In the genomic region with DNA sequence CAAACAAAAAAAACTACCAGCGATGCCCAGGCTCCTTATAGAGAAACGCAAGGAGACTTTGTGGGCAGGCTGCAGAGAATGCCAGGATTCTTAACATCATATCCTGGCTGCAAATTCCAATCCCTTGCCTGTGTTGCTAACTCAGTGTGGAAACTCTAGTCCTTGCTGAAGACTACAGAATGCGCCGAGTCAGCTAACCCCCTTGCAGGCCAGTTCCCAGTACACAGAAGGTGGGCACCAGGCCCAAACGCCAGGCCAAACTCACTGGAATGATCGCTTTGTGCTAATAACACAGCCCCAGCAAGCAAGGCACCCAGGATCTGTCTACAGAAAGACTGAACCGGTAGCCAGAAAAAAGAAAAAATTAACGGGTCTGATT, we compare ENCODE assay signal across 8 mouse cellular contexts. TPM values are rescaled to one million over a fixed set of nuclear protein-coding genes. Genes with fewer than 3 reads are reported as not detected.
DNase-seq lines count a peak whose midpoint lies in the region; ATAC-seq and TF ChIP-seq lines count a peak whose summit lies in the region.

No protein-coding gene starts in this region.

- H3K36me3 ChIP-seq in forebrain, embryonic 13.5 days (ENCODE audit: poor library complexity, severe bottlenecking): peaks cover 15% of the 10 kb centered on the region
- peaks cover 34% of the 10 kb centered on the region for H3K36me3 ChIP-seq in forebrain, embryonic 10.5 days (replicated peaks)
- H3K36me3 ChIP-seq in heart, adult 2 months (ENCODE audit: control insufficient read depth, insufficient read depth, low read length): no peaks in the 10 kb centered on the region; the same call in 1 of the 2 replicates
- H3K36me3 ChIP-seq in macrophage (ENCODE audit: inconsistent target): peaks cover 13% of the 10 kb centered on the region; the same call in 1 of the 2 replicates

- DNase-seq in forebrain, embryonic 10.5 days (ENCODE audit: extremely low spot score, low spot score): no peak
- peak; percentile 81 to 87 for DNase-seq in cerebellum, postnatal 25 days
- DNase-seq in heart, adult 2 months: peak; percentile 63 to 71
- peak in 1 of 2 experiments; percentile 26 for DNase-seq in layer of hippocampus, adult 2 months (ENCODE audit: low spot score in 2 of 2)
- peak; percentile 36 for DNase-seq in yolk sac, embryonic 10.5 days (ENCODE audit: low spot score)

- intact Hi-C loops in heart, adult 2 months (cut with DNase I): loop anchor here (10.0 kb wide), 2 partner anchors 1391 to 1911 kb away; partner anchors contain the start of genes Nhlrc3 and Proser1

- 61% methylated on average over 8 of the region's 8 CpGs for WGBS in forebrain, embryonic 13.5 days
- 77% methylated on average over 8 of the region's 8 CpGs for WGBS in forebrain, embryonic 10.5 days
- WGBS in heart, adult 2 months: 16% methylated on average over 8 of the region's 8 CpGs
- WGBS in macrophage (ENCODE audit: missing documents): 18% methylated on average over 8 of the region's 8 CpGs

- H3K27ac ChIP-seq in forebrain, embryonic 13.5 days: no peak overlapping the region
- no peak overlapping the region for H3K27ac ChIP-seq in forebrain, embryonic 10.5 days
- peak overlapping the region; percentile 56 for H3K27ac ChIP-seq in heart, adult 2 months
- peak overlapping the region; percentile 78 for H3K27ac ChIP-seq in layer of hippocampus, adult 2 months
- peak overlapping the region; percentile 58 for H3K27ac ChIP-seq in macrophage

- peaks cover 3% of the 10 kb centered on the region for H3K79me2 ChIP-seq in heart, adult 2 months (replicated peaks; ENCODE audit: control insufficient read depth, insufficient read depth, low read length)
- peaks cover 87% of the 10 kb centered on the region for H3K79me2 ChIP-seq in macrophage (ENCODE audit: inconsistent target)

- peaks cover 51% of the 10 kb centered on the region for H3K4me1 ChIP-seq in forebrain, embryonic 13.5 days
- peaks cover 47% of the 10 kb centered on the region for H3K4me1 ChIP-seq in forebrain, embryonic 10.5 days
- H3K4me1 ChIP-seq in heart, adult 2 months (ENCODE audit: control insufficient read depth, insufficient read depth, low read length): peaks cover 19% of the 10 kb centered on the region

- H3K4me2 ChIP-seq in forebrain, embryonic 13.5 days: no peak overlapping the region

- peak; percentile 42 for ATAC-seq in forebrain, embryonic 13.5 days
- ATAC-seq in CD4-positive, CD25-positive, alpha-beta regulatory T cell, adult 4 months: peak; percentile 9

- H3K9me3 ChIP-seq in forebrain, embryonic 13.5 days (replicated peaks): no peaks in the 10 kb centered on the region
- no peaks in the 10 kb centered on the region for H3K9me3 ChIP-seq in forebrain, embryonic 10.5 days

- no peaks in the 10 kb centered on the region for H3K27me3 ChIP-seq in forebrain, embryonic 13.5 days
- H3K27me3 ChIP-seq in forebrain, embryonic 10.5 days (ENCODE audit: poor library complexity, severe bottlenecking): no peaks in the 10 kb centered on the region
- H3K27me3 ChIP-seq in heart, adult 2 months (ENCODE audit: control insufficient read depth, insufficient read depth, low read length): no peaks in the 10 kb centered on the region

- no peak overlapping the region for H3K4me3 ChIP-seq in forebrain, embryonic 13.5 days
- H3K4me3 ChIP-seq in forebrain, embryonic 10.5 days: no peak overlapping the region
- H3K4me3 ChIP-seq in heart, adult 2 months: peak overlapping the region; percentile 19
- peak overlapping the region; percentile 36 for H3K4me3 ChIP-seq in layer of hippocampus, adult 2 months
- peak overlapping the region; percentile 40 for H3K4me3 ChIP-seq in macrophage (ENCODE audit: inconsistent target)

- no peak for TF ChIP-seq POLR2A in heart, adult 2 months (IDR thresholded peaks at IDR 0.05; ENCODE audit: insufficient read depth, low read depth, low read length)

- no peak for TF ChIP-seq EP300 in heart, adult 2 months (IDR thresholded peaks at IDR 0.05; ENCODE audit: insufficient read depth, low read depth, low read length)

- TF ChIP-seq CTCF in heart, adult 2 months (IDR thresholded peaks at IDR 0.05): no peak
- TF ChIP-seq CTCF in layer of hippocampus, adult 2 months (conservative IDR thresholded peaks at IDR 0.05): no peak

- no peak overlapping the region for H3K9ac ChIP-seq in forebrain, embryonic 13.5 days
- peak overlapping the region; percentile 14 for H3K9ac ChIP-seq in heart, adult 2 months (ENCODE audit: low read depth, low read length)

RNA-seq across cellular contexts. Expression of gene Setd7, which starts 7.2 kb away (rescaled TPM):
- 5.1 TPM in 2 replicates for polyA plus RNA-seq in forebrain, embryonic 13.5 days (2015; fragmentation: Nextera tagmentation; extraction: Ambion mirVana)
- 5.0 TPM in 2 replicates for polyA plus RNA-seq in forebrain, embryonic 10.5 days (2016; fragmentation: Nextera tagmentation; extraction: Ambion mirVana)
- polyA plus RNA-seq in CD4-positive, CD25-positive, alpha-beta regulatory T cell, adult 4 months (2017; shearing (Covaris generic)): 10 to 100 TPM in 1 of 2 experiments, 1 to 10 TPM in 1; 9.6 to 10.3 TPM
- total RNA-seq in heart, adult 2 months (2021): 10 to 100 TPM; 51.0 to 68.2 TPM
- 21.6 and 36.6 TPM in 2 replicates for polyA plus RNA-seq in heart, adult 2 months (2012; rRNA removed)
- total RNA-seq in layer of hippocampus, adult 2 months (2021): 100 to 1,000 TPM; 138 to 144 TPM
- 100 to 1,000 TPM in 1 of 26 experiments, 10 to 100 TPM in 25; 14.5 to 104 (median 51.2) TPM for total RNA-seq in macrophage (2018; cell fraction: chromatin; rRNA removed)
- total RNA-seq in macrophage (2018; cell fraction: cytosol; rRNA removed): 10 to 100 TPM in 25 of 26 experiments, 1 to 10 TPM in 1; 9.5 to 42.1 (median 20.2) TPM
- total RNA-seq in macrophage (2018; cell fraction: nucleus; rRNA removed): 10 to 100 TPM; 15.2 to 83.8 (median 34.3) TPM
- polyA plus RNA-seq in macrophage (2018): 11.1 to 27.1 TPM (median 17.9 TPM) in 3 replicates

Comparison
In these comparisons a context has a peak if more than half of its experiments do, and no peak if none do; other contexts are left out.
1. H3K27ac ChIP-seq: peak in heart, adult 2 months (single experiment), layer of hippocampus, adult 2 months (single experiment) and macrophage (single experiment); none in forebrain, embryonic 13.5 days (single experiment) and forebrain, embryonic 10.5 days (single experiment).
2. H3K4me3 ChIP-seq: peak in heart, adult 2 months (single experiment), layer of hippocampus, adult 2 months (single experiment) and macrophage (single experiment); none in forebrain, embryonic 13.5 days (single experiment) and forebrain, embryonic 10.5 days (single experiment).